26 mouse cellular contexts compared by ENCODE assay signal in genomic region chrX:159686850-159687249, GRCm38 (mm10). TPM values are rescaled to one million over a fixed set of nuclear protein-coding genes. Genes with fewer than 3 reads are reported as not detected.
DNase-seq lines count a peak whose midpoint lies in the region; ATAC-seq lines count a peak whose summit lies in the region.
"Had no signal": no experiment of that assay in that cellular context is flagged by ENCODE, and none has a peak within 500 bp of the region (broad histone marks: within the 10 kb centered on the region; RNA-seq: fewer than 3 reads in every experiment).

No protein-coding gene starts in this region.

- H3K27me3 ChIP-seq in forebrain, embryonic 12.5 days: peaks cover 22% of the 10 kb centered on the region; the same call in 1 of the 2 replicates
- H3K27me3 ChIP-seq: CH12.LX; stomach, embryonic 15.5 days had no signal

- no peak overlapping the region for H3K4me3 ChIP-seq in forebrain, embryonic 12.5 days (replicated peaks)
- H3K4me3 ChIP-seq: layer of hippocampus, adult 2 months; midbrain, embryonic 13.5 days; stomach, embryonic 15.5 days had no signal

- no peaks in the 10 kb centered on the region for H3K4me1 ChIP-seq in forebrain, embryonic 12.5 days
- H3K4me1 ChIP-seq: midbrain, embryonic 13.5 days; stomach, embryonic 15.5 days had no signal

- DNase-seq in 416B (ENCODE audit: low read depth): peak; percentile 32
- DNase-seq in B cell, adult 2 months: peak; percentile 46 to 49
- DNase-seq in layer of hippocampus, adult 18-20 months (ENCODE audit: low spot score in 2 of 2): no peak
- no peak for DNase-seq in kidney, adult 11 months
- DNase-seq: adrenal gland, postnatal 10 days; cerebellum, adult 18-20 months; cerebellum, postnatal 36 days; gastrocnemius, postnatal 10 days; heart, adult 11 months; kidney, adult 9 months; kidney, postnatal 14 days; lung, adult 18-20 months; lung, postnatal 10 days; retina, postnatal 1 day; right cerebral cortex, postnatal 25 days; spleen, adult 18-20 months had no signal

- no peak overlapping the region for H3K27ac ChIP-seq in forebrain, embryonic 12.5 days
- H3K27ac ChIP-seq: layer of hippocampus, adult 2 months; midbrain, embryonic 13.5 days; stomach, embryonic 15.5 days had no signal

- H3K4me2 ChIP-seq in forebrain, embryonic 12.5 days: no peak overlapping the region
- H3K4me2 ChIP-seq: heart, embryonic 11.5 days; midbrain, embryonic 13.5 days; stomach, embryonic 15.5 days had no signal

- WGBS in forebrain, embryonic 12.5 days: 82% methylated on average over 4 of the region's 4 CpGs

- H3K9ac ChIP-seq in forebrain, embryonic 12.5 days: no peak overlapping the region
- H3K9ac ChIP-seq: midbrain, embryonic 13.5 days; stomach, embryonic 15.5 days had no signal

- ATAC-seq in activated CD4-positive, CD25-positive, alpha-beta regulatory T cell, adult 4 months: peak; percentile 83
- ATAC-seq in megakaryocyte progenitor cell, adult 5-6 weeks (replicated peaks; ENCODE audit: poor library complexity): 0 out of 2 replicates have a peak, but pooled peaks have one; percentile 24
- ATAC-seq in forebrain, embryonic 12.5 days (ENCODE audit: low FRiP score): no peak
- ATAC-seq: forebrain, embryonic 16.5 days; midbrain, embryonic 13.5 days had no signal

- no peaks in the 10 kb centered on the region for H3K9me3 ChIP-seq in forebrain, embryonic 12.5 days
- H3K9me3 ChIP-seq: G1E; midbrain, embryonic 13.5 days; stomach, embryonic 15.5 days had no signal

- H3K36me3 ChIP-seq in forebrain, embryonic 12.5 days (replicated peaks): no peaks in the 10 kb centered on the region
- H3K36me3 ChIP-seq: midbrain, embryonic 13.5 days; stomach, embryonic 15.5 days had no signal

RNA-seq across cellular contexts. Expression of gene Sh3kbp1, which starts 59.8 kb away (rescaled TPM):
- 100 to 1,000 TPM; 230 to 269 TPM for polyA plus RNA-seq in activated CD4-positive, CD25-positive, alpha-beta regulatory T cell, adult 4 months (2017; shearing (Covaris generic))
- total RNA-seq in megakaryocyte progenitor cell, adult 5-6 weeks (2015): 92.6 and 99.8 TPM in 2 replicates
- 105 and 107 TPM in 2 replicates for total RNA-seq in megakaryocyte progenitor cell, adult 5-6 weeks (2017)
- total RNA-seq in layer of hippocampus, adult 18-20 months (2021): 10 to 100 TPM; 35.9 to 37.9 TPM
- polyA plus RNA-seq in forebrain, embryonic 12.5 days (2016; fragmentation: Nextera tagmentation; extraction: Ambion mirVana): 31.1 and 31.2 TPM in 2 replicates

Comparison
In these comparisons a context has a peak if more than half of its experiments do, and no peak if none do; other contexts are left out.
1. DNase-seq: peak in 416B (single experiment) and B cell, adult 2 months (2 of 2); none in layer of hippocampus, adult 18-20 months (0 of 2) and kidney, adult 11 months (single experiment).